Mouse (Mus musculus): ENCODE results near the gene Kcna7. TPM values are rescaled to one million over a fixed set of nuclear protein-coding genes. Genes with fewer than 3 reads are reported as not detected.
"Not testable (repeated sequence)": the region's sequence is repeated elsewhere in the genome, so short reads cannot be mapped to it uniquely, and the experiment has no call there.

Gene Kcna7
- total RNA-seq (2021), result not detected
- long read RNA-seq, result 0 reads

DNA sequence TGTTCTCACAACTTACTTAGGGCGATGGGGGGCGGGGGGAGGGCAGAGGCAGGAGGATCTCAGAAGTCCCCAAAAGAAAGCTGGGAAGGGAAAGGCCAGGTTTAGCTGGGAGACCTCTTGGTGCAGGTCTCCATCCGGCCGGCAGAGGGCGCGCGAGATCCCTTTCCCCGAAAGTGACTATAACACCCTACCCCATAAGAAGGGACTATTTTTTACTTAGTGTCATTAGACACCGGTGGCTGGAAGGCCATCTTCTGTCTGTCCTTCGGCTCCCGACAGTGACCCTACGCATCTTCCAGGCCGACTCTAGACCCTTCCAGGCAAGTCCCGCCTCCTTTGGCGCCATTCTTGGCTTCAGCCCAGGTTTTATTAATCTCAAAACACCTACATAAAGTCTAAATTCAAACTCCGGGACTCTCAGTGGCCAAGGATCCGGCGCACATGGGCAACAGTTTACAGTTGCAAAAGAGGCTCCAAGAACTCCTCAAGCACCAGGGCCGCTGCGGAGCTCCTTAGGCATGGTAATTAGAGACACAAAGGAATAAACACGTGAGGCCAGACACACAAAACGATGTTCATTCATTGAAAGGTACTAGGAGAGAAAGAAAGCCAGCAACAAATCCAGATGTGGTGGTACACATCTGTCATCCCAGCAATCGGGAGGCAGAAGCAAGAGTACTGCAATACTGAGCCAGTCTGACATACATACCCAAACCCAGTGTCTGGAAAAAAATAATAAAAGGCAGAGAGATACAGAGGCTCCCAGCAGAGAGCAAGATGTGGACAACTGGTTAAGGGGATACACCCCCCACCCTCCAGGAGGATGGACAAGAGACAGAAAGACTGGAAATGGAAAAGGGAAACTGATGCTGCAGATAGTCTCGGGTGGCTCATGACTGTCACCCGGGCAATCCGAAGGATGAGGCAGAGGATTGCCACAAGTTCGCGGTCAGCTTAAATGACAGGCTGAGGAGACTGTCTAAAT lies at the start of gene Kcna7:
Gene Kcna7 (plus strand): TSS at position 563 of the 985 bp plus-strand sequence.
- DNase-seq (ENCODE audit: low spot score in 2 of 2), result peak in 1 of 2 experiments; percentile 68

- no peak for DNase-seq (ENCODE audit: low spot score in 2 of 2)
Measured at GRCm38 (mm10) chr7:45356087-45356486, 49.4 kb upstream of the Kcna7 start.

DNA sequence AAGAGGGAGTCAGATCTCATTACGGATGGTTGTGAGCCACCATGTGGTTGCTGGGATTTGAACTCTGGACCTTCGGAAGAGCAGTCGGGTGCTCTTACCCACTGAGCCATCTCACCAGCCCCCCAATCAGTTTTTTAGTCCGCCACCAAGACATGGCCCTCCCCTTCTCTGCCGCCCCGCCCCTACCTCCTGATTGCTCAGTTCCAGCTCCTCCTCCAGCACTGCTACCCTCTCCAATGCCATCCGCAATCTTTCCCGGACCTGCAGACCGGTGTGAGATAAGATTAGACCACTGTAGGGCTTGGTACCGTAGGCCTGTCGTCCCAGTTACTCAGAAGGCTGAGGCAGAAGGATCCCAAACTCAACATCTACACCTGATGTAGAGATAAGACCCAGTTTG lies 46.4 kb upstream of the Kcna7 start:
- DNase-seq (ENCODE audit: low spot score in 2 of 2), result not testable (repeated sequence)

GRCm38 (mm10) chr7:45360404-45361125 lies 44.9 kb upstream of the Kcna7 start:
- peak in 1 of 2 experiments; percentile 56 for DNase-seq (ENCODE audit: low spot score in 2 of 2)

DNA sequence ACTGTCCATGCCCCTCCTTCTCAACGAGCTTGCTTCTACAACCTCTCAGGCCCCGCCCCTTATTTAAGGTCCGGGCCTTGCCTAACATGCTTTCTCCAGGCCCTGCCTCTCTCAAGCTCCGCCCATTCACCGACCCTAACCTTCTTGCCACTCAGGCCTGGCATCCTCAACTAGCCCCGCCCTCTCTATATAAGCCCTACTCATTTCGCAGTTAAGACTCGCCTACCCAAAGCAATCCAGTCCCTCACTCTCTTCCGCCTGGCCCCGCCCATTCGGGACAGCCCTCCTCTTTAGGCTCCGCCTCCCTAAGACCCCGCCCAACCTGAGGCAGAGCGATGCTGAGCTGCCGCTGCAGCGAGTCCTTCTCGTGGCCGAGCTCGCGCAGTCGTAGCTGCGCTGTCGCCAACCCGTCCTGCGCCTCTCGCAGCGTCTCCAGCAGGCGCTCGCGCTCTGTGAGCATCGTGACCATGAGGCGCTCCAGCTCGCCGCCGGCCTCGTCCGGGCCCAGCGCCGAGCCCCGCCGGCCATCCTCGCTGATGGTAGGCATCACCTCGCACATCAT lies 44.1 kb upstream of the Kcna7 start:
- peak; percentile 82 to 86 for DNase-seq (ENCODE audit: low spot score in 2 of 2)

GRCm38 (mm10) chr7:45362801-45363200 lies 42.7 kb upstream of the Kcna7 start:
- DNase-seq (ENCODE audit: low spot score in 2 of 2), result peak in 1 of 2 experiments; percentile 45

- no peak for DNase-seq (ENCODE audit: low spot score in 2 of 2)
Measured at GRCm38 (mm10) chr7:45363983-45364382, 41.5 kb upstream of the Kcna7 start.

- no peak for DNase-seq (ENCODE audit: low spot score in 2 of 2)
Measured at GRCm38 (mm10) chr7:45365742-45366651, 39.5 kb upstream of the Kcna7 start.

DNA sequence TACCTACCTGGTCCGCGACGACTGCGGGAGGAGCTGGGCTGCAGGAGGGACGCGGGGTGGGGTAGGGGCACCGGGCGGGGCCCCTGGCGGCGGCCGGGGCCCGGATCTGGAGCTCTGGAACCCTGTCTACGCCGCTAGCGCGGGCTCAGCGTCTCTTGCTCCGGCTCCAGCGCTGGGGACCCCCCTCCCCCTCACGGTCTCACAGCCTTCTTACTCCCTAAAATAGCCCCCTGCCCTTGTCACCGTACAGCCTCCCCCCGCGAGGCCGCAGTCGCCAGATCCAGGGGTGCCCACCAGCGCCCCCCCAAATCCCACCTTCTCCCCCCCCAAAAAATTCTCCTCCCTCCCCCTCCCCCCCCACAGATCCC lies 38.8 kb upstream of the Kcna7 start, which contains the start of gene Ppfia3:
Gene Ppfia3 (minus strand): TSS at position 368 of the 368 bp plus-strand sequence.
- no peak for DNase-seq (ENCODE audit: low spot score in 2 of 2)

DNA sequence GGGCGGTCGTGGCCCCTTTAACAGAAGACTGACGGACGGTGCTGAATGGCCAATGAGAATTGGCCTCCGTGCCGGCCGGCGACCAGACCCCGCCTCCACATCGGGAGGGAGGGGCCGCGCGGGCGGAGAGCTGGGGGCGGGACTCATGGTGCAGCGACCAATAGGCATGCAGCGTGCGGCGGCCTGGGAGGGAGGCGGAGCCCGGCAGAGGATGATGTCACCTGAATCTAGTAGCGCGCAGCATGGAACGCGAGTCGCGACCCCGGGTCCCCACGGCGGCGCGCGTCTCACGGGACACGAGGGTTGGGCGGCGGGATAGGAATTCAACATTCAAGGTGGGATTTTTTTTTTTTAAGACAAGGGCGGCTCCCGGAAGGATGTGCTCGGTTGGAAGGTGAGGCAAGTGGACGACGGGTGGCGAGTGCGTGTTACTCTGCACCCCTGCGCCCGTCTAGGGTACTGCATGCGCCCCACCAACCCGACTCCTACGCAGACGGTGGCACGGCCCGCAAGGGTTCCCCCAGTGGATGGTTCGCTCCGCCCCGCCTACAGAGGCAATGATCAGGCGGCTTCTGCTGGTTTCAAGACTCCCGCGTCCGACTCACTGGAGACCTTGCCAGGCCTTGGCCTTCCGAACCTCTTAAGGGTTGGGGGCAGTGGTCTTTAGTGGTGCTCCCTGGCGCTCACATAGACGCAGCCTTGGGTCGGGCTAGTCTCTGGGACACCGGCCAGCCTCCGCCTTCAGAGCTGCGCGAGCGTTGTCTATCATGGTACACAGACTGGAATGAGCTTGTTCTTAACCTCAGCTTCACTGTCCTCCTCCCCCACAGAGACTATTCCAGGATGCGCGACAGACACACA lies 38.2 kb upstream of the Kcna7 start:
- DNase-seq (ENCODE audit: low spot score in 2 of 2), result peak; percentile 99

DNA sequence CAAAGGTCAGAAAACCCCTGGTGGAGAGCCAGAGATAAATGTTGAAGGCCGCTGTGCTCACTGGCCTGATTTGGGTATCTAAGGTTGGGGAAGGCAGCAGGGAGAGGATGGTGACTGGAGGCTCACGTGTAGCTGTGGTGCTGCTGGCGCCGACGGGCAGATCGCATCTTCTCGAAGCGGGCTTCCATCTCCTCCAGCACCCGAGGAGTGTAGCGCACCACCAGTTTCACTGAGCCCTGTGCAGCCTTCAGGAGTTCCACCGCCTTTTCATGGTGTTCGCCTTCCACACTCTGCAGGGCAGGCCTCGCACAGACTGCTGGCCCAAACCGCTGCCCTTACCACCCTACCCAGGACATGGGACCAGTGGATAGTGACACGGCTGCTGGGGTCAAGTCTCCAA lies 37.3 kb upstream of the Kcna7 start:
- peak in 1 of 2 experiments; percentile 46 for DNase-seq (ENCODE audit: low spot score in 2 of 2)

DNA sequence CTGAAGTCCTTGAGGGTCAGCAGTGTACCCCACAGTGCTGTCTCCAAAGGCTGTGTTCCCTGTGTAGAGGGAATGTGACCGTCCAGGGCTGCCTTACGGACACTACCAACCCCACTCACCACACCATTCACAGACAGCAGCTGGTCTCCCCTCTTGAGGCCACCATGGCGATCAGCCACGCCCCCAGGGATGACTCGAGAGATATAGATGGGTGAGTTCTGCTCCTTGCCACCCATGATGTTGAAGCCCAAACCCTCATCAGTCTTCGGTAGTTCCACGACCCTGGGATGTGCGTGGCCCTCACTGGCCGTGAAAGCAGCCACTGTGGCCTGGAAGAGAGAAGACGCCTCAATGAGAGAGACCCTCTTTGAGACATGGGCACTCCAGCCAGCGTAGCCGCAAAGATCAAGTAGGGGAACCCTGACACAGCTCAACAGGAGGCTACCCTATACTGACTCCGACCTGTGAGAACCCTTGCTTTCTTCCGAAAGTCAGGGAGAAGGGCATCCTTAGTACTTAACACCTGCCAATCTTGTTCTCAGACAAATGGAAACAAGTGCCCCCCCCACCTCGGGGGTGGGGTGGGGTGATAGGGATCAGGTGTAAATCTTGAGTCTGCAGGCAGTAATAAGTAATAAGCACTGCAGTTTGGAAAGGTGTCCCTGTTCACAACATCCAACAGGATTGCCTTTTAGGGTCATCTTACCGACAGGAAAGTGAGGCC lies 36.3 kb upstream of the Kcna7 start:
- DNase-seq (ENCODE audit: low spot score in 2 of 2), result no peak

GRCm38 (mm10) chr7:45369836-45370474 lies 35.5 kb upstream of the Kcna7 start:
- DNase-seq (ENCODE audit: low spot score in 2 of 2), result no peak

DNA sequence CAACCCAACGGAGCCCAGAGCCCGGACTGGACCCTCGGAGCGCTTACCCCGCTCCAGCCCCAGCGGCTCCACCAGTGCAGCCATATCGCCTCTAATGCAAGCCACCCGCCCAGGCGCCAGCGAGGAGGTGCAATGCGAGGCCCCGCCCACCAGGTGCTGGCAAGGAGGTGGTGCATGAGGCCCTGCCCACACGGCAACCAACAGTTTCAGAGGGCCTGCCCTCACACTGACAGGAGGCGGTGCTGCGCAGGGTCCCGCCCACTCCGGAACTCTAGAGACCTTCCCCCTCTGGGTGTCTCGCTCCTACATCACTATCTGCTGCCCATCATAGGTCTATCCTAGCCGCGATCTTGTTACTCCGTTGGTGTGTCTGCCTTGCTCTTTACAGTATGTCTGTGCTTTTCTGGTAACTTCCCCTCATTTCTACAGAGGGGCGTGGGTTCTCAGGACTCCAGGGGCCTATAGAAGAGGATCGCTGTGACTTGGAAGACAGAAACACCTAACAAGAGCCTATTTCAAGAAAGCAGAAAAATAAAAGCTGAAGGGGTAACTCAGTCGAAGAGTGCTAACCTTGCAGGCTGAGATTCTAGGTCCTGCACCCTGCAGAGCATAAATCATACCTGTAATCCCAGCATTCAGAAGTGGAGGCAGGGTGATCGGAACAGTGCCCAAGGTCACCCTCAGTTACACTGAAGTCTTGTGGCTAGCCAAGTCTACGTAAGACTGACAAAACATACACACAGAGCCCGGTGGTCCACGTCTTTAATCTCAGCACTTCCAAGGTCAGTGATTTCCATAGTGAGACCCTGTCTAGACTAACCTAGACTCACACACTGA lies 34.8 kb upstream of the Kcna7 start, which contains the start of gene Lin7b:
Gene Lin7b (minus strand): TSS at position 109 of the 837 bp plus-strand sequence.
- DNase-seq (ENCODE audit: low spot score in 2 of 2), result peak; percentile 91 to 94

DNA sequence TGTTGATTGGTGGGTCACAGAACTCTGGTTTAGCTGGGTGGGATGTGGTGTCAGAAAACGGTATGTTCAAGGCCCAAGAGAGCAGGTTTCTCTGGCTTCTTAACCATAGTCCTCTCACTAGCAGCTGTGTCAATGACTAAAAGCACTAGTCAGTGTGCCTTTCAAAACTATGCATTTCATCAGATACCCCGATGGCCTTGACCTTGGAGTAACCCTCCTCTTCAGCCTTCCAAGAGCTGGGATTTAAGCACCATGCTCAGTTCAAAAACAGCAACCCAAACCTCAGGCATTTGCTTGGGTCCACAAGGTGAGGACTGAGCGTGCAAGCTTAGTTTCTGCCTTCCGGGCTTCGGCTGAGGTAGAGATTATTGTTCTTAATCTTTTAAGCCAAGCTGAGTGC lies 33.1 kb upstream of the Kcna7 start:
- DNase-seq (ENCODE audit: low spot score in 2 of 2), result no peak

GRCm38 (mm10) chr7:45374620-45375019 lies 30.8 kb upstream of the Kcna7 start:
- no peak for DNase-seq (ENCODE audit: low spot score in 2 of 2)

GRCm38 (mm10) chr7:45376057-45376456 lies 29.4 kb upstream of the Kcna7 start:
- DNase-seq (ENCODE audit: low spot score in 2 of 2), result peak in 1 of 2 experiments; percentile 60
